Mouse (Mus musculus): ENCODE measurements at regions not wholly inside any gene's neighbourhood (a gene's known extent, or its start where the extent isn't known, plus 50 kb on each side); places are given as distances from the start of the nearest gene placed in this dataset.

GRCm38 (mm10) chr16:29993111-29993510 is 71.1 kb upstream of the Hes1 start:
- peaks cover 2% of the 10 kb centered on the region; the same call in 1 of the 2 replicates for H3K4me1 ChIP-seq (ENCODE audit: control insufficient read depth, insufficient read depth, low read length)
- H3K27ac ChIP-seq (ENCODE audit: control insufficient read depth, insufficient read depth, low read depth, low read length): no peak overlapping the region
- no peak overlapping the region for H3K4me3 ChIP-seq (ENCODE audit: control insufficient read depth, low read depth, low read length)
- TF ChIP-seq CTCF (IDR thresholded peaks at IDR 0.05; ENCODE audit: control insufficient read depth, insufficient read depth, insufficient replicate concordance, low read depth, low read length): no peak
- TF ChIP-seq POLR2A (IDR thresholded peaks at IDR 0.05; ENCODE audit: control insufficient read depth, low read depth, low read length): no peak
- no peaks in the 10 kb centered on the region for H3K36me3 ChIP-seq (ENCODE audit: control insufficient read depth, insufficient read depth, low read length)
- H3K27me3 ChIP-seq (ENCODE audit: control insufficient read depth, insufficient read depth, low read length): no peaks in the 10 kb centered on the region

DNA sequence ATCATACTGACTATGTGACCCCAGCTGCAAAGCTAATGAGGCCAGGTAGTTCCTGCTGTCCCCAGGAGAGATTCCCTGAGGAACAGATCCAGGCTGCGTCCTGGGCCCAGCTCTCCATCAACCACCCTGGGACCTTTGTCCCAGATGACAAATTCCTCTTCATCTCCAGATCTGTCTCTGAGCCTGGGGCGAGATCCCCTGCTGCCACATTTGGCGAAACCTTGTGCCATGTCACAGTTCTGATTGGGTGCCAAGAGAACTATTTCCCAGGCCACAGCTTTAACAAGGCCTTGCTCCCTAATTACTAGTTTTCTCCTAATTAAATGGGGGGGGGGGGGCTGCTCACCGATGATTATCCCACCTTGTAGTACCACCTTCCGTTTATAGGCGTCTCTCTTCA is 70.6 kb upstream of the Hes1 start:
- H3K27ac ChIP-seq (ENCODE audit: control insufficient read depth, insufficient read depth, low read depth, low read length): no peak overlapping the region
- peaks cover 2% of the 10 kb centered on the region; the same call in 1 of the 2 replicates for H3K4me1 ChIP-seq (ENCODE audit: control insufficient read depth, insufficient read depth, low read length)
- no peaks in the 10 kb centered on the region for H3K27me3 ChIP-seq (ENCODE audit: control insufficient read depth, insufficient read depth, low read length)

GRCm38 (mm10) chr16:29996139-29997069 is 67.8 kb upstream of the Hes1 start:
- Histone ChIP-seq H3K4me3 (ENCODE audit: control insufficient read depth, low read depth, low read length) (no peak overlapping the region), H3K27ac (ENCODE audit: control insufficient read depth, insufficient read depth, low read depth, low read length) (no peak overlapping the region), H3K27me3 (ENCODE audit: control insufficient read depth, insufficient read depth, low read length) (no peaks in the 10 kb centered on the region), H3K36me3 (ENCODE audit: control insufficient read depth, insufficient read depth, low read length) (no peaks in the 10 kb centered on the region), H3K4me1 (ENCODE audit: control insufficient read depth, insufficient read depth, low read length) (peaks cover 2% of the 10 kb centered on the region; the same call in 1 of the 2 replicates)
- TF ChIP-seq POLR2A (IDR thresholded peaks at IDR 0.05; ENCODE audit: control insufficient read depth, low read depth, low read length) (no peak), CTCF (IDR thresholded peaks at IDR 0.05; ENCODE audit: control insufficient read depth, insufficient read depth, insufficient replicate concordance, low read depth, low read length) (no peak)

More for the DNA sequence above, 70.6 kb upstream of the Hes1 start:
- Histone ChIP-seq H3K4me3 (ENCODE audit: control insufficient read depth, low read depth, low read length) (no peak overlapping the region), H3K36me3 (ENCODE audit: control insufficient read depth, insufficient read depth, low read length) (no peaks in the 10 kb centered on the region)
- no peak for TF ChIP-seq POLR2A (IDR thresholded peaks at IDR 0.05; ENCODE audit: control insufficient read depth, low read depth, low read length)
- TF ChIP-seq CTCF (IDR thresholded peaks at IDR 0.05; ENCODE audit: control insufficient read depth, insufficient read depth, insufficient replicate concordance, low read depth, low read length): no peak

DNA sequence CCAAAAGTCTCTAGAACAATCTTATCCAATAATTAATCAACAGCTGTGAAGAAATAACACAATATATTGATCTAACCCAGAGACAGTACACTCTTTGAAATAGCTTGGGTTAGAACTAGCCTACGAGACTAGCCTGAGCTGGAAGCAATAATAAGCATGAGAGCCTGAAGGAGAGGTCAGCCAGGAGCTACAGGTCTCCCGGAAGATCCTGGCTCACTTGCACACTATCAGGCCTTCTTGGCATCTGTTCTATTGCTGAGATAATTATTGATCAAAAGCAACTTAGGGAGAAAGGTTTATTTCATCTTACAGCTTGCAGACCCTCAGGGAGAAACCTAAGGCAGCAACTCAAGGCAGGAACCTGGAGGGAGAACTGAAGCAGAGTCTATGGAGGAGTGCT is 64.0 kb upstream of the Hes1 start:
- H3K36me3 ChIP-seq (ENCODE audit: control insufficient read depth, insufficient read depth, low read length): no peaks in the 10 kb centered on the region
- H3K27ac ChIP-seq (ENCODE audit: control insufficient read depth, insufficient read depth, low read depth, low read length): no peak overlapping the region
- TF ChIP-seq POLR2A (IDR thresholded peaks at IDR 0.05; ENCODE audit: control insufficient read depth, low read depth, low read length) (no peak), CTCF (IDR thresholded peaks at IDR 0.05; ENCODE audit: control insufficient read depth, insufficient read depth, insufficient replicate concordance, low read depth, low read length) (no peak)
- no peaks in the 10 kb centered on the region for H3K27me3 ChIP-seq (ENCODE audit: control insufficient read depth, insufficient read depth, low read length)
- H3K4me1 ChIP-seq (ENCODE audit: control insufficient read depth, insufficient read depth, low read length): peaks cover 2% of the 10 kb centered on the region; the same call in 1 of the 2 replicates
- no peak overlapping the region for H3K4me3 ChIP-seq (ENCODE audit: control insufficient read depth, low read depth, low read length)

- no peaks in the 10 kb centered on the region for H3K36me3 ChIP-seq (ENCODE audit: control insufficient read depth, insufficient read depth, low read length)
- H3K4me3 ChIP-seq (ENCODE audit: control insufficient read depth, low read depth, low read length): no peak overlapping the region
- TF ChIP-seq POLR2A (IDR thresholded peaks at IDR 0.05; ENCODE audit: control insufficient read depth, low read depth, low read length) (no peak), CTCF (IDR thresholded peaks at IDR 0.05; ENCODE audit: control insufficient read depth, insufficient read depth, insufficient replicate concordance, low read depth, low read length) (no peak)
- peak overlapping the region; percentile 33 for H3K27ac ChIP-seq (ENCODE audit: control insufficient read depth, insufficient read depth, low read depth, low read length)
- peaks cover 10% of the 10 kb centered on the region for H3K4me1 ChIP-seq (ENCODE audit: control insufficient read depth, insufficient read depth, low read length)
- no peaks in the 10 kb centered on the region for H3K27me3 ChIP-seq (ENCODE audit: control insufficient read depth, insufficient read depth, low read length)
These were observed 59.1 kb upstream of the Hes1 start for GRCm38 (mm10) chr16:30005124-30005523.

DNA sequence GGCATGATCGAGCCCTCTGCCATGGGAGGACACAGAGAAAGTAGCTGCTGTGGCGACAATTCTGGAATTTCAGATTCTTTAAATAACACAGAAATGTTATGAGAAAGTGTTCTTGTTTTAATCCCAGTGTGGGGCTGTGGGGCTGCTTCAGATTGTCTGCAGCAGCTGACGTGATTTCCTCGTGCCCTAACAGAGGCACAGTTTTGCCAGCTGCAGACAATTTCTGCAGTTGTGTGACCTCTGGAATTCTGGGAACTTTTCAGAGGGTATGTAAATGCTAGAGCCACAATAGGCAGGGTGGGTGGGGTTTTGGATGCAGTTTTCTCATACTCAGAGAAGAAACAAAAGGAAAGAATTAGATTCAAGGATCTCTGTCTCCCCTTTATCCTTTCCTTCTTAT is 57.4 kb upstream of the Hes1 start:
- Histone ChIP-seq H3K27ac (ENCODE audit: control insufficient read depth, insufficient read depth, low read depth, low read length) (no peak overlapping the region), H3K27me3 (ENCODE audit: control insufficient read depth, insufficient read depth, low read length) (no peaks in the 10 kb centered on the region), H3K4me1 (ENCODE audit: control insufficient read depth, insufficient read depth, low read length) (peaks cover 10% of the 10 kb centered on the region), H3K36me3 (ENCODE audit: control insufficient read depth, insufficient read depth, low read length) (no peaks in the 10 kb centered on the region), H3K4me3 (ENCODE audit: control insufficient read depth, low read depth, low read length) (no peak overlapping the region)
- TF ChIP-seq POLR2A (IDR thresholded peaks at IDR 0.05; ENCODE audit: control insufficient read depth, low read depth, low read length) (no peak), CTCF (IDR thresholded peaks at IDR 0.05; ENCODE audit: control insufficient read depth, insufficient read depth, insufficient replicate concordance, low read depth, low read length) (no peak)

DNA sequence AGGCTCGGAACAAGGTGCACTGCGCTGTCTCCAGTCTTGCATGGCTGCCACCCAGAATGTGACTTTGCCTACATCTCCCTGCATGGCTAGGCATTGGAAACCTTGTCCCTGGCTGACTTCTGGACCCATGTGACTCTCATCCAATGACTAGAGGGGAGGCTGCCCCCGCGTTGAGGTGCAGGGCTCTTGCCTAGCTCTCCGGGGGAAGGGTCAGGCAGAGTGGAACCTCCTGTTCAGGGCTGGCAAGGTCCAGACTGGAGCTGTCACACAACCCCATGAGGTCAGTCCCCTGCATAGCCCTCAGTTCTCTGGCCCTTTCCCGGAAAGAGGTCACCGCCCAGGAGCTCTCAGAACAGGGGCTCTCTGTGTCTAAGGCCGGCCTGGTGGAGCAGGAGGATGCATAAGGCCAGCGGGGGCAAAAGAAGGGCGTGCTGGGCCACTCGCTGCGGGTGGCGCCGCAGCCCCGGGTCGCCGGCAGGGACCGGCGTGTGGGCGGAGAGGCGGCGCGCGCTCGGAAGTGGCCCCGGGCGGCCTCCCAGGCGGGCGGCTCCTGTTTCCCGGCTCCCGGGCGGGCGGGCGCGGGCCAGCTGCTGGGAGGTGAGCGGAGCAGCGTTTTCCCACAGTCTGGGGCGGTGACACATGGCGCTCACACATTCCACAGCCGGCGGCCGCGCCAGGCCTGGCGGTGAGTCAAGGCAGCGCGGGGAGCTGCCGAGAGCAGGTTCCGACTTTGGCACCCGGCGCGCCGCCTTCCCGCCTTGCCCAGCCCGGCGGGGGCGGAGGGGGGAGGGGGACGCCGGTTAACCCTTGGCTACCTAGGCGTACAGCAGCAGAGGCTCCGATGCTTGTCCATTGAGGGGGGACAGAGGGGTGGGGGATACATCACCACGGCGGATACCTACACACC is 55.5 kb upstream of the Hes1 start:
- TF ChIP-seq POLR2A (IDR thresholded peaks at IDR 0.05; ENCODE audit: control insufficient read depth, low read depth, low read length) (peak; percentile 33; the same call in 1 of the 2 replicates), CTCF (IDR thresholded peaks at IDR 0.05; ENCODE audit: control insufficient read depth, insufficient read depth, insufficient replicate concordance, low read depth, low read length) (0 out of 2 replicates have a peak, but pooled peaks have one; percentile 14)
- no peaks in the 10 kb centered on the region for H3K27me3 ChIP-seq (ENCODE audit: control insufficient read depth, insufficient read depth, low read length)
- H3K36me3 ChIP-seq (ENCODE audit: control insufficient read depth, insufficient read depth, low read length): no peaks in the 10 kb centered on the region
- peak overlapping the region; percentile 34 for H3K4me3 ChIP-seq (ENCODE audit: control insufficient read depth, low read depth, low read length)
- peaks cover 10% of the 10 kb centered on the region for H3K4me1 ChIP-seq (ENCODE audit: control insufficient read depth, insufficient read depth, low read length)
- no peak overlapping the region for H3K27ac ChIP-seq (ENCODE audit: control insufficient read depth, insufficient read depth, low read depth, low read length)
